ENCODE assay signal across 15 mouse cellular contexts in the genomic region with DNA sequence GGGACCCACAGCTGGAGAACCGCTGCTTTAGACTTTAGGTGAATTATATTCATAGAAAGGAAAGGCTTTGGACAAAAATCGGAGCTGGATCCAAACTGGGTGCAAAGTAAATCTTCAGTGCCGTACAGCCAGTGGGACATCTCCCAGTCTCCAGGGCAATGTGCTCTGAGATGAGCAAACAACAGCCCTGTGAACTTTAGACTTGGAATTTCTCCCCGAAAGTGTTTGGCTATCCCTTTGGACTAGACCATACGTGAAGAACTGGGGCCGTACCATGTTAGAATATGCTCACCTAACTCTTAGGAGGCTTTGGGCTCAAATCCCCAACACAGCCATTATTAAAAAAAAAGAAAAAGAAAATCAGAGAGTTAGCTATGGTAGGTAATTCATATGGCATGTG.
"Had no signal": no experiment of that assay in that cellular context is flagged by ENCODE, and none has a peak within 500 bp of the region (broad histone marks: within the 10 kb centered on the region; RNA-seq: fewer than 3 reads in every experiment).

No protein-coding gene starts in this region.

- H3K27ac ChIP-seq: kidney, postnatal 0 days; layer of hippocampus, adult 2 months; limb, embryonic 10.5 days; limb, embryonic 13.5 days; lung, embryonic 15.5 days; midbrain, embryonic 10.5 days; midbrain, embryonic 13.5 days had no signal

- H3K9me3 ChIP-seq: limb, embryonic 10.5 days; limb, embryonic 13.5 days; lung, embryonic 15.5 days; megakaryocyte, embryonic 14.5 days; midbrain, embryonic 10.5 days; midbrain, embryonic 13.5 days had no signal

- H3K4me1 ChIP-seq: lung, embryonic 15.5 days; megakaryocyte, embryonic 14.5 days had no signal

- H3K4me2 ChIP-seq: limb, embryonic 13.5 days; lung, embryonic 15.5 days; midbrain, embryonic 13.5 days had no signal

- H3K36me3 ChIP-seq: limb, embryonic 10.5 days; limb, embryonic 13.5 days; lung, embryonic 15.5 days; midbrain, embryonic 10.5 days; midbrain, embryonic 13.5 days had no signal

- H3K27me3 ChIP-seq: limb, embryonic 13.5 days; lung, embryonic 15.5 days had no signal

- ATAC-seq: midbrain, embryonic 13.5 days had no signal

- H3K9ac ChIP-seq: limb, embryonic 13.5 days; lung, embryonic 15.5 days; midbrain, embryonic 13.5 days had no signal

- DNase-seq: kidney, adult 2 months; kidney, postnatal 25 days; layer of hippocampus, adult 9-11 months; lung, adult 18-20 months; lung, postnatal 10 days; lung, postnatal 36 days; thymus, postnatal 25 days had no signal

- H3K4me3 ChIP-seq: layer of hippocampus, adult 2 months; limb, embryonic 10.5 days; limb, embryonic 13.5 days; lung, embryonic 15.5 days; megakaryocyte, embryonic 14.5 days; midbrain, embryonic 10.5 days; midbrain, embryonic 13.5 days had no signal
